Mouse (Mus musculus) kidney, postnatal 14 days (tissue): ENCODE measurements around the gene Mast4.

Experiments used
- DNase-seq: peaks from one replicate; pipeline ENCODE4 v3.0.0; 2022; ENCODE audit warnings: mixed read lengths

The Mast4 gene

DNA sequence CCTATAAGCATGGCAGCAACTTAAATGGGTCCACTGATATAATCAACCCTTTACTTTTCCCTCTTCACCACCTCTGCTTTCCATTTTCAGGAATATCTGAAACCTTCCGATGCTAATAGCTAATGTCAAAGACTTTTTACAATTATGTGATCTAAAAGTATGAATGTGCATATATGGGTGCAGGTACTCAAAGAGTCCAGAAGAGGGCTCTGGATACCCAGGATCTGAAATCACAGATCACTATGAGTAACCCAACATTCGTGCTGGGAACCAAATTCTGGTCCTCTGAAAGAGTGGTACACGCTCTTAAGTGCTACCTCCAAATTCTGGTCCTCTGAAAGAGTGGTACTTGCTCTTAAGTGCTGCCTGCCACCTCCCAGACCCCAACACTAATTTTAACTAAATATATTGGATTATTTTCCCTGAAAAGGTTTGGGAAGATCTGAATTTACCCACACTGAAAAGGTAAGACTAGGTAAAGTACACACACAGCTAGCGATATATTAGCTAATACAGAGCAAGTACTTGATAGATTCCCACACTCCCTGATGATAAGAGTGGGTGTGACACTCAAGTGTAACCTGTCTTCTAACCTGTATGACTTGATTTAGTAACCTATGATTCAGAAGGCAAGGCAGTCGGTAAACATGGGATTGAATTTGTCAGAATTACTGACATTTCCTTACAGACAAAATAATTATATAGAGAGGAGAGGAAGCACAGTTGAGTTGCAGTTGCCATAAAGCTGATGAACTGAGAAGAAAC lies 424.5 kb downstream of the Mast4 start:
- no peak for DNase-seq

GRCm38 (mm10) chr13:102906661-102907009 lies 427.7 kb downstream of the Mast4 start:
- no peak for DNase-seq

- peak; percentile 86 for DNase-seq
Measured at GRCm38 (mm10) chr13:102906004-102906660, 428.2 kb downstream of the Mast4 start.

DNA sequence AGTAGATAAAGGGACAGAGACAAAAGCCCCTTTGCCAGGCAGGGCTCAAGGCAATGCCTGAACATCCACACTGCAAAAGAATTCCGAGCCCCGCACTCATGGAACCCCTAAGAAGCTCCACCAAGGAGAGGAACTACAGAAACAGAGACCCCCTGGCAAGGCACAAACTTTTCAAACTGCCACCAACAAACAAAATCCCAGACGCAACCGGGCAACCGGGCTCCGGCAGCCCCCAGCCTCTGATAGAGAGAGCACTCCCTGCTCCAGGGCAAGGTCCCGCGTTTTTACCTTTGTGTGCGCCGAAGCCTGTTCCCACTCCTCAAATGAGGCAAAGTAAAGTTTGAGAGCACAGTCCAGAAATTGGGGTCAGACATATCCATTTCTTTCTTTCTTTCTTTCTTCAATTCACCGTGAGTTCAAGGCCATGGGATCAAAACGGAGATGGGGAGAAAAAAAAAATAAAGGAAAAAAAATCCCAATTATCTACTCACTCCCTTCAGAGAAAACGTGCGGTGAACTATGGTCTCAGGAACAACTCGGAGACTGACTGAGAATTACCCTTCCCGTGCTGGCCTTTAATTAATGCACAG lies 428.8 kb downstream of the Mast4 start:
- DNase-seq, result no peak

DNA sequence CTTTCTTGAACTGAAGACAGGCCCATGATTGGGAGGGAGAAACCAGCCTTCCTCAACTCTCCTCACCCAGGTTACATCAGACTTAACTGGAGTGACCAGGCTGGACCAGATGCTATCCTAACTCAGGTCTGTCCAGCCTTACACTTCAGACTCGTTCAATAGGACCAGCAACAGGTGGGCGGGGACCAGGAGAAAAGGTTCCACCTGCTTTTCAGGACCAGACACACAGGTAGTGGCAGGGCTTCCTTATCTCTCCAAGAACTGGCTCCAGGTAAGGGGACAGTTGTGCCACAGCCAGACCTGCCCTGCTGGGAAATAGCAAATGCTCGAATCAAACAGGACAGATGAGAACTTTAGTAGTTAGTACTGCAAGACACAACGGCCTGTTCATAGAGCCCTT lies 430.6 kb downstream of the Mast4 start:
- no peak for DNase-seq

DNA sequence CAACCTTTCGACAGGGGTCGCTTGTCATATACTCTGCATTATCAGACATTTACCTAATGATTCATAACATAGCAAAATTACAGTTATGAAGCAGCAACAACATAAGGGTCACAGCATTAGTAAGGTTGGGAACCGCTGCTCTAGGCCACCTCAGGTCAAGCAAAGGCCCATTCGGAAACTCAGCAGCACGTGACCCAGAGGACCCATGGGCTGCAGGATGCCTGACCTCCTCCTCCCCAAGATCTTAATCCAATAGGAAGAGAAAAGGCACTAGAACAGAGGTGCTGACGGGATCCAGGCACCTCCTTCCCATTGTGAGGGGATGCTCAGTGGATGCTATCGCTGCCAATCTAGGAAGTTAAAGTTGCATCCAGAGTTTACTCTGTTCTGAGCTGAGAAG lies 432.2 kb downstream of the Mast4 start:
- DNase-seq, result no peak

DNA sequence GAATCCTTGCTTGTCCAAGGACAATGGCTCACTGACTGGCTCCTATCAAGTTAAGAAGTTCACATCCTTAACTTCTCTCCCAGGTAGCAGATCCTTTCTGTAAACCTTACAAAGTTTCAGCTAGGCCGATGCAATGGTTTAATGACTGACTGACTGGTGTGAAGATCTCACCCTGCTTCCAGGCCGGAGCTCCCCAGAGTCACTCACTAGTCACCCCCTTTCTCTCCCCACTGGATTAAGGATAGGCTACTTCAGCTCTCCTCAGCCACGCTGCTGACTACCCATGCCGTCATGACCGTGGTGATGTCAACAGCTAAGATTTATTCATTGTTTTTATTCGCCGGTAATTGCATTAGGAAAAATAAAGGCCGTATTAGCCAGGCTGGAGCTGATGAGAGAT lies 433.8 kb downstream of the Mast4 start:
- DNase-seq, result no peak

- DNase-seq, result no peak
Measured at GRCm38 (mm10) chr13:102900083-102900420, 434.2 kb downstream of the Mast4 start.

DNA sequence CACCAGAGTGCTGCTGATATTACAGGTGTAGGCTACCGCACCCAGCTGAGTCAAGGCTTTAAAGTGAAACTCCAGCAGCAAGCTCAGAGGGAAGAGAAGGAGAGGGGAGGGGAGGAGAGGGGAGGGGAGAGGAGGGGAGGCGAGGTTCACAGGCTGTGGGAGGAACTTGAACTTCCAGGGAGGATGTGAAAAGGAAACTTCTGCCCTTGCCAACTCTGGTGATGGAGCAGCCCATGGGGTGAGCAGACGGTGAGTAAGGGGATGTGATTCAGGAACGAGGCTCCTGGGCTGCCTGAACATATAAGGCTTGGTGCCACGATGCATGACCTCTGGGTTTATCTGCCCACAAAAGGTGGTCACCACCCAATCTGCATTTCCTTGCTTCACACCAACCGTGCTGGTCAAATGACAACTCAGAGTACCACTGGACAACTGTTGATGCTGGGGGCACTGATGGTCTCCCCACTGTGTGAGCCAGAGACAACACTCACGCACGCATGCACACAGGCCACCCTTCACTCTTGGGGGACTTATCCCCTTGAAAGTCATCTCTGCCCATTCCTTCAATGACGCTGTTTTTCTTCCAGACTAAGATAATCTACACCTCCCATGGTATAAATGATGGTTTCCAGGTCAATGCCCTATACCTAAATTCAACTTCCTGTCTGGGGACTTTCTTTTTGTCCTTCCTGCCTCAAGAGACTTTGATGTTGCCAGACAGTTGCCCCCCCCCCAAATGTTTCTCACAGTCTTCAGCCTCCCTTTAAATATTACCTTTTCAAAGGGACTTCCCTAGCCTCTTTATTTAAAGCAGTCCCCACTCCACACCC lies 434.8 kb downstream of the Mast4 start:
- DNase-seq, result peak; percentile 33

- DNase-seq, result peak; percentile 62
Measured at GRCm38 (mm10) chr13:102898374-102899131, 435.7 kb downstream of the Mast4 start.

DNA sequence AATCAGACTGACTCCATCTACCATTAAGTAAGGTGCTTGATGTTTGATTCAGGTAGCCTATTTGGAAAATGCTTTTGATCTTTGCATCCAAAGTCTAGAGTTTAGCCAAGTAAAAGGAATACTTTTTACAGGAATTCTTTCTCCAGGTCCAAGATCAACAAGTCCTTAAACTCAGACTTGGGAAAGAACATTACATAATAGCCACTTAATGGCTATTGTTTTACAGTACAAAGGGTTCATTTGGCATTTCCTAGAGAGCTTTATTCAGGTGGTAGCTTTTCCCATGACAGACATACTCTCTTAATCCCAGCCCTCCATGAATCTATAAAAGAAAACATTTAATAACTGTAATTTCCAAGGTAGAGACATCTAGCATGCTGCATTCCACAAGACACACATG lies 438.0 kb downstream of the Mast4 start:
- no peak for DNase-seq

DNA sequence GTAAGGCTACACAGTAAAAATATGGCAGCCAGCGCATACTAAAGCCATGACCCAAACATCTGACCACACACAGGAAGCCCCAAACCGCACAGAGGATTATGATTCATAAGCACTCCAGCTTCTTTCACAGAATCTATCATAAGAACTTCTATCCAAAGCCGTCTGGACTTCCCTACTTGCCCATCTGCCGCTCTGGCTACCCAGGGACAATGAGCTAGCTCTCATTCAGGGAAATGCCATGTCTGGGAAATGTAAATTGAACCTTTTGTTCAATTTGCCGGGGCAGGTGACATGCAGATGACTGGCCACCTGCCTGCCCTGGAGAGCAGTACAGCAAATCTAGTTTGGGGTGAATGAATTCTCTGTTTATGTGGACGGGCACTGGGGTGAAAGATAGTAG lies 438.4 kb downstream of the Mast4 start:
- no peak for DNase-seq

DNA sequence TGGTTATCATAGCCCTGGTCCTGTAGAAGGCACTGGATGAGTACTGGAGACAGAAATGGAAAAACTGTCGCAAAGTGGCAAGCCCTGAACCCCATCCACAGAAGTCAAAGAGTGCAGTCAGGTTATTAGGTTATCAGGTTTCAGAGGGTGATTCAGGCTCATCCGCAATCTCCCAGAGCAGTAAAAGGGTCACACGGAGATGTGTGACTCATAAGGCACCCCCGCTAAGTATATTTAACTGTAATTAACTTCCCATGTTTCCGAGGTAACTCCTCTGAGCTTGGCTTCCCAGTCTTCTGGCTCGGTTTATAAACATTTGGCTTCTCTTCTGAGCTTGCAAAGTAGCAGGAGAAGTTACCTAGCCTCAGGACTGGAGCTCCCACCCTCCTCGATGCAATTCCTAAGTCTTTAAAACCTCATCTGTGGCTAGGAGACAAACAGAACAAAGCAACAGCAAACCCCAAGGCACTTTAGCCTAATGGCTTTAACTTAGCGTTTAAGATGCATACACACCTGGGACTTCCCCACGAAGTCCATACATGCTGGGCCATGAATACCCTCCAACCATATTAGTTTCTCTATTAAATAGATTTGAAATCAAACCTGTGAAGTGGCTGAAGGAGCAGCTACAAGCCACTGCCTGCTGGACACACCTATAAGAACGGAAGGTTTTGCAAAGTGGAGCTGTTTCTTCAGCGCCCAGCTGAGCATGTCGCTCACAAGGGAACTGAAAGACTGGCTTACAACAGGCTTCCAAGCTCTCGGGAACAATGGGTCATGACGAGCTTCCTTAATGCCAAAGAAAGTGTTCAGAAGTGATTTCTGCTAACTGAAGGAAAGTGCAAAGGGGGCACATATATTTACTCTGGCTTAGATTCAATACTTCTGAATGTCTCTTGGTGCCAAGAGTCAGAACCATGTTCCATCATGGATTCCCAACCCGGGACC lies 439.7 kb downstream of the Mast4 start:
- no peak for DNase-seq

GRCm38 (mm10) chr13:102892783-102893182 lies 441.5 kb downstream of the Mast4 start:
- no peak for DNase-seq

- no peak for DNase-seq
Measured at GRCm38 (mm10) chr13:102889989-102890388, 444.3 kb downstream of the Mast4 start.

DNA sequence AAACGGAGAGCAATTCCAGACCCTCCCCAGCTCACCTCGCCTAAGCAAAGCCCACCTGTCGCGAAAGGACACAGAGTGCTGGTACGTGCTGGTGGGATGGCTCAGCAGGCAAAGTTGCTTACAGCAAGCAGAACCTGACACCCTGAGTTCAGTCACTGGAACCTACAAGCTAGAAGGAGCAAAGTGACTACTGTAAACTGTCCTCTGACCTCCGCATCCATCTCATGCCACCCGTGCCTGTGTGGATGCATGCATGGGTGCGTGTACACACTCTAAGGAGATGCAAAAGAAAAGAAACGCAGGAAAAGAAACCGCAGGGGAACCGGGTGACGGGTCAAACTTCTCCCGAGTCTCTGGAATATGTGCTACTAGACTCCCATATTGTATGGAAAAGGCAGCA lies 444.8 kb downstream of the Mast4 start:
- DNase-seq, result peak; percentile 40

DNA sequence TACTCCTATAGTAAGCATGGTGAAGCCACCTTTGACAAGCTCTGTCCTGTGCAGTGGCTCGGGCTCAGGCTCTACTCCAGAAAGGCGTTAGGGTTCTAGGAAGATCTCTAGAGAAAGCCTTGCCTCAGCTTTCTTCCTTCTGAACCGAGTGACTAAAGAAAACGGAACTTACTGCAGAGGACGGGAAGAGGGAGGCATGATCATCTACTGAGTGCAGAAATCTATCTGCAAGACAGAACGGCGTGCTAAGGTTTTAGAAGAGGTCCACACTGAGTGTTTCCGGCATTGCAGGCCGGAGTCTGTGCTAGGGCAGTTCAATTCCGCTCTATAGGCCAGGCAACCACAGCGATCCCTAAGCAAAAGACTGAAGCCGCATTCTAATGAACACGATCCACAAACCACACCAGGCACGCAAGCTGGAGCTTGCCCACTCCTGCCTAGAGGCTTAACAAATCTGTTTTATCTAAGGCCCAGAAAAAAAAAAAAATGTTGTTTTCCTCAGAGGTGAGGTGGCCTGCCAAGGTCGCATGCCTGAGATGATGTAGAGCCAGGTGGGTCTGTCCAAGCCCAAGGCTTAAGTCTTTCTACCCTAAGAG lies 445.3 kb downstream of the Mast4 start:
- no peak for DNase-seq

DNA sequence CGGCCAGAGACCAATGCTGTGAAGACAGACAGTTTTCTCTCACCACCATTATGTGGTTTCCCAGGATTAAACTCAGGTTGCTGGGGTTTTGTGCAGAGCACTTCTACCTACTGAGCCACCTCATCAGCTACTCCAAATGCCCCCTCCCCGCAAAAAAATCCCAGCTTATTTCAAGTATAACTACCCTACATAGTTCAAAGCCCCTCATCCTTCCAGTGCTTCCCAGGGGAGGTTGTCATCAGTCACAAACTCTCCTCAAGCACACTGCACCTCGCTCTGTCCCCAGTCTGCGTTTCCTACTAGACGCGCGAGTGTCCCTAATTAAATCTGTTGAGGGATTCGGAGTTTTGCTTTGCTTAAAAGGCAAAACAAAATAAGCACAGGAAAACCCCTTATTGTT lies 446.1 kb downstream of the Mast4 start:
- DNase-seq, result no peak

DNA sequence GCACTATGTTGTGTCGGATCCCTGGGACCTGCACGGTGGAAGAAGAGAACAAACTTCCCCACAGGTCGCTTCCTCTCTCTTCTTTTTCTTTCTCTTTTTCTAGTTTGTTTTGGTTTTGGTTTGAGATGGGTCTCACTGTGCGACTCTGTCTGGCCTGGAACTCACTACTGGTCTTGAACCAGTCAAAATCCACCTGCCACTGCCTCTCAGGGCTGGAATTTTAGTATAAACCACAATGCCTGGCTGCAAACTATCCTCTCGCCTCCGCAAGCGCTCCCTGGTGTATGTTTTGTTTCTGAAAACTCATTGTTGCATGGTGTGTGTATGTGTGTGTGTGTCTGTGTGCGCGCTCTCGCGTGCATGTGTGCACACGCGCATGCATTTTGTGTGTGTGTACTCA lies 446.8 kb downstream of the Mast4 start:
- DNase-seq, result no peak

- no peak for DNase-seq
Measured at GRCm38 (mm10) chr13:102886788-102887187, 447.5 kb downstream of the Mast4 start.

GRCm38 (mm10) chr13:102886147-102886546 lies 448.1 kb downstream of the Mast4 start:
- DNase-seq, result no peak
